Mouse (Mus musculus) splenic B cell, adult 2 months (primary cell): ENCODE measurements at regions not wholly inside any gene's neighbourhood (a gene's known extent, or its start where the extent isn't known, plus 50 kb on each side); places are given as distances from the start of the nearest gene placed in this dataset.

ENCODE experiments used
- DNase-seq: peaks from one replicate; pipeline ENCODE4 v3.0.0-alpha.2; 2011; ENCODE audit warnings: low read depth, low spot score
- H3K27me3 ChIP-seq: 2 replicates; pipeline ENCODE4 v1.6.1; 2012; ENCODE audit warnings: mild to moderate bottlenecking, low read length, moderate library complexity, mixed read lengths; ENCODE audit not compliant: control insufficient read depth, poor library complexity, insufficient read depth, severe bottlenecking
- H3K36me3 ChIP-seq: 2 replicates; pipeline ENCODE4 v1.6.1; 2012; ENCODE audit warnings: mild to moderate bottlenecking, low read length, moderate library complexity, mixed read lengths; ENCODE audit not compliant: control insufficient read depth, poor library complexity, insufficient read depth, severe bottlenecking

GRCm38 (mm10) chr17:79472106-79472995 lies 117.5 kb upstream of the Cdc42ep3 start:
- Histone ChIP-seq H3K36me3 (no peaks in the 10 kb centered on the region), H3K27me3 (no peaks in the 10 kb centered on the region)
- no peak for DNase-seq

DNA sequence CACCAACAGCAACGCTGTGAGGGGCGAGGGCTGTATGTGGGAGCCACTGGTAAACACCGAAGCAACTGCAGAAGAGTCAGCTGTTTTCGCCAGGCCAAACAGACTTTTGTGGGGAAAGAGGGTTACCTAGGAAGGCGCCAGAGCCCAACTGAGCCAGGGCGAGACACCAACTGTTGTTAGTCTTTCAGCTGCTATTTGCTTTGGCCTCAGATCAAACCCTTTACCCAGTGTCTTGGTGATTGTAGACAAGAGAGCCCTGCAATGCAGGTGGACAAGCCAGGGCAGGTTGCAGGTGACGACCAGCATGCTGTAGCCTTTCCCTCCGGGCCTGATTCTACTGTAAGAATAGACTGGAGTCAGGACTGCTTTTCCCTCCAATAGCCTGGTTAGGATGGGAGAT lies 121.8 kb upstream of the Cdc42ep3 start:
- no peaks in the 10 kb centered on the region for H3K27me3 ChIP-seq
- H3K36me3 ChIP-seq: no peaks in the 10 kb centered on the region
- no peak for DNase-seq

GRCm38 (mm10) chr17:79481112-79481738 lies 126.3 kb upstream of the Cdc42ep3 start:
- H3K36me3 ChIP-seq: no peaks in the 10 kb centered on the region
- no peak for DNase-seq

DNA sequence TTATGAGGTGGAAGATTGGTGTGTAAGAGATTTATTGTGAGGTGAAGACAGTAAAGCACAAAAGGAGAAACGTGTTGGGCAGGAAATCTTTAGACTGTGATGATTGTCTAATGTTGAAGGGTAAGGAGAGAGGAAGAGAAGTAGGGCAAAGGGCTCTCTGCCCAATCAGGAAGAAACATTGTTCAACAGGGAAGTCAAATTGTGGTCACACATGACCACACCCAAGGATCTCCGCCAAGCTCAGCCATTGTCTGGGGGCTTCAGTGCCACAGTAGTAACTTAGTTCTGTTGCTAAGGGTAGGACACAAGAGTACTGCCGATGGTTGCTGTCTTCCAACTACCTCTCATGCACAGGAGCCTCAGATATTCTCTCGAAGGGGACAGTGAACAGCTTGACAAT lies 127.0 kb upstream of the Cdc42ep3 start:
- no peaks in the 10 kb centered on the region for H3K27me3 ChIP-seq
- H3K36me3 ChIP-seq: no peaks in the 10 kb centered on the region
- DNase-seq: no peak

More at GRCm38 (mm10) chr17:79481112-79481738, 126.3 kb upstream of the Cdc42ep3 start:
- no peaks in the 10 kb centered on the region for H3K27me3 ChIP-seq

DNA sequence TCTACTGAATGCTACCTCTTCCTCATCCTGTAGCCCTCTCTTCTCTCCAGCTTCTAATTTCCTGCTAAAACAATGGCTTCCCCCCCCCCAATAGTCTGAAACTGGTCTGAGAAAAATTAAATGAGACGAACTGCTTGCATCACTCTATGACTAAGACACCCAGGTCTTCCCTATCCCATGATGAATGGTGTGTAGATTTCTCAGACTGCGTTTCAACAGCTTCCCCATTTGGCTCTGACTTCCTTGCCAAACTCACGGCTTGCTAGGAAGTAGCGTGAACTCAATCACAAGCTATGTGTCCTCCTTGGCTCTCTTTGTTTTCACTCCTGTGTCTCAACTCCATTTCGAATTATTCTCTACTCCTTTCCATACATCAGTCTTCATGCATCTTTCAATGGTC lies 126.4 kb upstream of the Rmdn2 start:
- H3K27me3 ChIP-seq: no peaks in the 10 kb centered on the region
- DNase-seq: no peak

GRCm38 (mm10) chr17:79489306-79489705 lies 122.4 kb upstream of the Rmdn2 start:
- no peak for DNase-seq
- no peaks in the 10 kb centered on the region for H3K27me3 ChIP-seq
- H3K36me3 ChIP-seq: no peaks in the 10 kb centered on the region

More for the DNA sequence above, 126.4 kb upstream of the Rmdn2 start:
- H3K36me3 ChIP-seq: no peaks in the 10 kb centered on the region

GRCm38 (mm10) chr17:79497629-79498028 lies 114.0 kb upstream of the Rmdn2 start:
- Histone ChIP-seq H3K36me3 (no peaks in the 10 kb centered on the region), H3K27me3 (no peaks in the 10 kb centered on the region)
- no peak for DNase-seq

GRCm38 (mm10) chr17:79498321-79498720 lies 113.3 kb upstream of the Rmdn2 start:
- H3K27me3 ChIP-seq: no peaks in the 10 kb centered on the region
- H3K36me3 ChIP-seq: no peaks in the 10 kb centered on the region
- DNase-seq: no peak

GRCm38 (mm10) chr17:79501031-79501474 lies 110.6 kb upstream of the Rmdn2 start:
- Histone ChIP-seq H3K27me3 (no peaks in the 10 kb centered on the region), H3K36me3 (no peaks in the 10 kb centered on the region)
- no peak for DNase-seq

- no peaks in the 10 kb centered on the region for H3K27me3 ChIP-seq
- DNase-seq: no peak
- no peaks in the 10 kb centered on the region for H3K36me3 ChIP-seq
Measured at GRCm38 (mm10) chr17:79501926-79502325, 109.7 kb upstream of the Rmdn2 start.

DNA sequence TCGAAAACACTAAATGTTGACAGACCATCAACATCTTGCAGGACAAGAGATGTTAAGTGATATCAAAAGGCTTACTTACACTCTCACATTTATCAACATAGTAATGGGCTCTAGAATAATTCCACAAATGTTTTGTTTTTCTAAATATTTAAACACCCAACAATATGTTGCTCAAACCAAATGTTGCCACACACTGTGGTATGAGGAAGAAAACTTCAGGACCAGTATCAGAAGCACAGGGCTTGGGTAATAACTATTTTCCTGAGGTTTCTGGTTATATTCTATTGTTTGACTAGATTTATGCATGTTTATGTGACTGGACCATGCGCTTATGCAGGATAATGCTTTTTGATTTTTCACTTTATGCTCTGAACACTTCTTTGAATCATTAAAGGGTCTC lies 108.6 kb upstream of the Rmdn2 start:
- no peaks in the 10 kb centered on the region for H3K36me3 ChIP-seq
- DNase-seq: no peak
- H3K27me3 ChIP-seq: no peaks in the 10 kb centered on the region

DNA sequence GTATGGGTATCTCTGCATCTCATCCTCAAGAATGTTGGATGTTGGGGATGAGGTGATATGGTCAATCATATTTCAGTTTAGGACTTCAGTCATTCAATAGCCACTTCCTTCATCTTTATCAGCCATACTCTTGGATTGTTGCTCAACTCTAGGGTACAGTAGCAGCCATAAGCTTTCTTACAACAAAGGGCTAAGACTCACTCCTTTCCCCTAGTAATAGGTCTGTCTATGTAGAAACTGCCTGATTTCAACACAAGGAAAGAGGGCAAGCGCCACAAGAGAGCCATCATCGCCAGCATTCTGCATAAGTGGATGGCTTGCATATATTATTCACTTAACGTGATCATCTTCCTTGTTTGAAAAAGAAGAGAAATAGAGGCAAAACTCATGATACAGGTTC lies 107.5 kb upstream of the Rmdn2 start:
- DNase-seq: no peak
- no peaks in the 10 kb centered on the region for H3K27me3 ChIP-seq

DNA sequence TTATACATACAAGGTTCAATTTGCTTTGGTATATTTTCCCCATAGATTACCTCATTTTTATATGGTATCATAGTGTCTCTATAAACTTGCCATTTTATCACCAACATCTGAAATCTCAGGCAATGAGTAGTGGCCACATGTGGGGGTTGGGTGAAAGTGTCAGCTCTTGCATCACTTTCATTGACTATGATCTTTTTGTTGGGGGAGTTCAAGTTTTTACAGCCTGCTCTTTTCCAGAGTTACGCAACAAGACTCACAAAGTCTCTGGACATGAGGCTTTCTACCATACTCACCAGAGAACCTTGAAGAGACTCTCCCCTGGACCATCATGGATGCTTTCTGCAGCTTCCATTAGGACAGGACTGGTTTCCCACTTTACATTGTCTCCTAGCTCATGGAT lies 106.1 kb upstream of the Rmdn2 start:
- H3K27me3 ChIP-seq: no peaks in the 10 kb centered on the region
- DNase-seq: no peak
- no peaks in the 10 kb centered on the region for H3K36me3 ChIP-seq

More for the DNA sequence above, 107.5 kb upstream of the Rmdn2 start:
- H3K36me3 ChIP-seq: no peaks in the 10 kb centered on the region

- H3K27me3 ChIP-seq: no peaks in the 10 kb centered on the region
- no peak for DNase-seq
- H3K36me3 ChIP-seq: no peaks in the 10 kb centered on the region
Measured at GRCm38 (mm10) chr17:79509281-79509680, 102.4 kb upstream of the Rmdn2 start.

DNA sequence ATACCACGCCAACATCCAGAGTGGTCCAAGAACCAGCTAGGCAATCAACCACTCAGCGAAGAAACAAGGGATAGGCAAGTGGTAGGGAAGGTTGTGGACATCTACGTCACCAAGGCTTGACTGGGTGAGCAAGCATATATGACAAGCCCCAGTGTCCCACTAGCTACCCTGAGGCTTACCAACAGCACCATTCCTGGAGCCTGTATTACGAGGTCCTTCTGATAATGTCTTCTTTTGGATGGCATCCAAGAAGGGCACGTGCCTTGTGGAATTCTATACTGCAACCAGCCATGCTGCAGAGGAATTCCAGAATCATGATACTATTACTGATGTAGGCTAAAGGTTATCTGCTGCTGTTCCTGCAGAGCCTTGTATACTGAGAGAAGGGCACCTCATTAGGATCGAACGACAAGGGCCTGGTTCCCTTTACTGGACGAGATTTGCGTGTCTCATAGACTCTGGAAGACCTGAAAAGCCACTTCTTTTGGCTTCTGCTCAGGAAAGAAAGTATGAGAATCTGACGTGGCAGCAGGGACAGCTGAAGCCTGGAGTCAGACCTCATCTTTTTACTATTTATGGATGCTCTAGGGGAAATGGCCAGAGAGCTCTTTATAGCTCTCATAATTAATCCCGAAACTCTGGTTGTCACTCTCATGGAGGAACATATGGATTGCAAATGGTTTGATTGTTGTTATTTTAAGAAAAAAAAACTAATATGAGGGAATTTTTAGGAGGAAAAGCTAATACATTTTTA lies 101.5 kb upstream of the Rmdn2 start:
- DNase-seq: no peak
- H3K27me3 ChIP-seq: no peaks in the 10 kb centered on the region
- no peaks in the 10 kb centered on the region for H3K36me3 ChIP-seq
